Mouse (Mus musculus) heart, embryonic 10.5 days (tissue): ENCODE data around the gene AC109138.7. TPM values are rescaled to one million over a fixed set of nuclear protein-coding genes. Genes with fewer than 3 reads are reported as not detected.

Source experiments
- DNase-seq: peaks from one replicate; pipeline ENCODE4 v3.0.0-alpha.2; 2017; ENCODE audit warnings: low spot score
- H3K27ac ChIP-seq: fragments of 300-500 bp; sonication (generic); 2 replicates; pipeline ENCODE4 v1.5.1; 2016; ENCODE audit warnings: mild to moderate bottlenecking
- H3K27me3 ChIP-seq: fragments of 300-500 bp; sonication (generic); 2 replicates; pipeline ENCODE4 v1.6.1; 2016; ENCODE audit warnings: mild to moderate bottlenecking; ENCODE audit not compliant: poor library complexity, insufficient read depth, severe bottlenecking
- H3K36me3 ChIP-seq: fragments of 300-500 bp; sonication (generic); 2 replicates; pipeline ENCODE4 v1.6.1; 2016; ENCODE audit warnings: mild to moderate bottlenecking, moderate library complexity
- H3K4me1 ChIP-seq: fragments of 300-500 bp; sonication (generic); 2 replicates; pipeline ENCODE4 v1.6.1; 2016; ENCODE audit warnings: mild to moderate bottlenecking
- H3K4me3 ChIP-seq: fragments of 300-500 bp; sonication (generic); 2 replicates; pipeline ENCODE4 v1.5.1; 2016; ENCODE audit warnings: mild to moderate bottlenecking, moderate library complexity
- H3K9me3 ChIP-seq: fragments of 300-500 bp; sonication (generic); 2 replicates; pipeline ENCODE4 v1.6.1; 2016; ENCODE audit warnings: mild to moderate bottlenecking, moderate library complexity
- WGBS: fragments of 180-500 bp; shearing (Covaris S2); methylation state at CpG from one replicate; pipeline ENCODE4 v1.1.7; 2016; 5-methylcytosine and 5-hydroxymethylcytosine counted together
- polyA plus RNA-seq: library from polyadenylated mRNA; unstranded; fragments of >200 nt; fragmentation: Nextera tagmentation; extraction: Ambion mirVana; gene quantifications from 2 replicates; pipeline ENCODE4 v1.2.1, GENCODE M21; 2016

Gene AC109138.7
- polyA plus RNA-seq, 1 experiment from 2014 or later, result not detected

GRCm38 (mm10) chr19:4183689-4184088, 30.5 kb upstream of the AC109138.7 start:
- no peak for DNase-seq
- 0 out of 2 replicates have a peak, but pooled peaks cover 3% of the 10 kb centered on the region for H3K27me3 ChIP-seq
- H3K9me3 ChIP-seq, result no peaks in the 10 kb centered on the region
- no peak overlapping the region for H3K27ac ChIP-seq
- H3K4me1 ChIP-seq, result peaks cover 41% of the 10 kb centered on the region
- H3K36me3 ChIP-seq, result no peaks in the 10 kb centered on the region
- 74% methylated on average over 2 of the region's 2 CpGs for WGBS
- no peak overlapping the region for H3K4me3 ChIP-seq

- DNase-seq, result no peak
- Histone ChIP-seq H3K4me1 (peaks cover 41% of the 10 kb centered on the region), H3K4me3 (no peak overlapping the region), H3K27ac (peak overlapping the region; percentile 77), H3K27me3 (0 out of 2 replicates have a peak, but pooled peaks cover 6% of the 10 kb centered on the region), H3K9me3 (no peaks in the 10 kb centered on the region), H3K36me3 (no peaks in the 10 kb centered on the region)
- 45% methylated on average over 15 of the region's 15 CpGs for WGBS
Observed at GRCm38 (mm10) chr19:4184976-4185975, 28.9 kb upstream of the AC109138.7 start.

- Histone ChIP-seq H3K4me1 (peaks cover 49% of the 10 kb centered on the region), H3K27me3 (0 out of 2 replicates have a peak, but pooled peaks cover 6% of the 10 kb centered on the region), H3K4me3 (no peak overlapping the region), H3K27ac (peak overlapping the region; percentile 25; the same call in 1 of the 2 replicates), H3K9me3 (no peaks in the 10 kb centered on the region), H3K36me3 (no peaks in the 10 kb centered on the region)
- 65% methylated on average over 3 of the region's 3 CpGs for WGBS
- DNase-seq, result no peak
Observed at GRCm38 (mm10) chr19:4187303-4187702, 26.9 kb upstream of the AC109138.7 start.

GRCm38 (mm10) chr19:4189051-4189620, 25.0 kb upstream of the AC109138.7 start:
- peaks cover 11% of the 10 kb centered on the region for H3K36me3 ChIP-seq
- DNase-seq, result no peak
- H3K4me1 ChIP-seq, result peaks cover 56% of the 10 kb centered on the region
- H3K9me3 ChIP-seq, result no peaks in the 10 kb centered on the region
- no peak overlapping the region for H3K27ac ChIP-seq
- 83% methylated on average over 12 of the region's 12 CpGs for WGBS
- 0 out of 2 replicates have a peak, but pooled peaks cover 3% of the 10 kb centered on the region for H3K27me3 ChIP-seq
- no peak overlapping the region for H3K4me3 ChIP-seq

GRCm38 (mm10) chr19:4190831-4191334, 23.3 kb upstream of the AC109138.7 start, which contains the start of gene Tbc1d10c:
Gene Tbc1d10c (minus strand): TSS chr19:4191284.
- H3K27ac ChIP-seq, result peak within 1 kb of the TSS; percentile 99
- no peaks in the 10 kb centered on the region for H3K9me3 ChIP-seq
- no peak for DNase-seq
- peaks cover 28% of the 10 kb centered on the region for H3K36me3 ChIP-seq
- H3K4me3 ChIP-seq, result peak within 1 kb of the TSS; percentile 83
- H3K27me3 ChIP-seq, result 0 out of 2 replicates have a peak, but pooled peaks cover 3% of the 10 kb centered on the region
- H3K4me1 ChIP-seq, result peaks cover 50% of the 10 kb centered on the region
- WGBS, result 57% methylated on average over 4 of the region's 4 CpGs

- Histone ChIP-seq H3K27ac (peak within 1 kb of the TSS; percentile 99), H3K4me1 (peaks cover 54% of the 10 kb centered on the region), H3K4me3 (peak within 1 kb of the TSS; percentile 83), H3K27me3 (0 out of 2 replicates have a peak, but pooled peaks cover 3% of the 10 kb centered on the region), H3K9me3 (no peaks in the 10 kb centered on the region), H3K36me3 (peaks cover 36% of the 10 kb centered on the region)
- WGBS, result 6% methylated on average over 45 of the region's 47 CpGs
- DNase-seq, result peak; percentile 98
Observed at GRCm38 (mm10) chr19:4191528-4192250, 22.5 kb upstream of the AC109138.7 start, which contains the start of gene Ppp1ca. Gene Ppp1ca (plus strand): TSS chr19:4192065.

GRCm38 (mm10) chr19:4192251-4192985, 21.7 kb upstream of the AC109138.7 start:
- peaks cover 57% of the 10 kb centered on the region for H3K4me1 ChIP-seq
- DNase-seq, result no peak

GRCm38 (mm10) chr19:4193129-4193528, 21.0 kb upstream of the AC109138.7 start:
- Histone ChIP-seq H3K4me1 (peaks cover 50% of the 10 kb centered on the region), H3K36me3 (peaks cover 50% of the 10 kb centered on the region), H3K27me3 (0 out of 2 replicates have a peak, but pooled peaks cover 3% of the 10 kb centered on the region), H3K9me3 (no peaks in the 10 kb centered on the region), H3K27ac (peak overlapping the region; percentile 99), H3K4me3 (peak overlapping the region; percentile 83)
- 67% methylated on average over 6 of the region's 6 CpGs for WGBS
- DNase-seq, result no peak

More at GRCm38 (mm10) chr19:4192251-4192985, 21.7 kb upstream of the AC109138.7 start:
- Histone ChIP-seq H3K27ac (peak overlapping the region; percentile 99), H3K9me3 (no peaks in the 10 kb centered on the region), H3K4me3 (peak overlapping the region; percentile 83), H3K36me3 (peaks cover 43% of the 10 kb centered on the region), H3K27me3 (0 out of 2 replicates have a peak, but pooled peaks cover 3% of the 10 kb centered on the region)
- 1% methylated on average over 52 of the region's 52 CpGs for WGBS

GRCm38 (mm10) chr19:4194021-4194724, 20.0 kb upstream of the AC109138.7 start:
- Histone ChIP-seq H3K36me3 (peaks cover 60% of the 10 kb centered on the region), H3K4me3 (peak overlapping the region; percentile 83), H3K27ac (no peak overlapping the region; the same call in 1 of the 2 replicates), H3K27me3 (0 out of 2 replicates have a peak, but pooled peaks cover 1% of the 10 kb centered on the region), H3K9me3 (no peaks in the 10 kb centered on the region), H3K4me1 (peaks cover 54% of the 10 kb centered on the region)
- WGBS, result 77% methylated on average over 8 of the region's 8 CpGs
- no peak for DNase-seq

- Histone ChIP-seq H3K4me1 (peaks cover 60% of the 10 kb centered on the region), H3K27me3 (no peaks in the 10 kb centered on the region), H3K4me3 (peak overlapping the region; percentile 12; the same call in 1 of the 2 replicates), H3K27ac (no peak overlapping the region), H3K36me3 (peaks cover 68% of the 10 kb centered on the region), H3K9me3 (no peaks in the 10 kb centered on the region)
- WGBS, result 77% methylated on average over 12 of the region's 12 CpGs
- DNase-seq, result no peak
Observed at GRCm38 (mm10) chr19:4194776-4195650, 19.1 kb upstream of the AC109138.7 start.
